Mouse (Mus musculus) myocyte (in vitro differentiated cells): Measurements from ENCODE around the gene Gvin1.
"Not testable (repeated sequence)": the region's sequence is repeated elsewhere in the genome, so short reads cannot be mapped to it uniquely, and the experiment has no call there.

Experiments
- MAX ChIP-seq: IDR thresholded peaks from one replicate; pipeline ENCODE4 v1.6.1; 2011; ENCODE audit warnings: low read depth, mild to moderate bottlenecking, control low read depth
- POLR2A ChIP-seq: IDR thresholded peaks from one replicate; pipeline ENCODE4 v1.6.1; 2011; ENCODE audit warnings: low read depth, mild to moderate bottlenecking, control low read depth, moderate library complexity; ENCODE audit not compliant: insufficient read length
- POLR2AphosphoS2 ChIP-seq: IDR thresholded peaks from one replicate; pipeline ENCODE4 v1.6.1; 2011; ENCODE audit warnings: low read depth, control low read depth; ENCODE audit not compliant: insufficient read length

DNA sequence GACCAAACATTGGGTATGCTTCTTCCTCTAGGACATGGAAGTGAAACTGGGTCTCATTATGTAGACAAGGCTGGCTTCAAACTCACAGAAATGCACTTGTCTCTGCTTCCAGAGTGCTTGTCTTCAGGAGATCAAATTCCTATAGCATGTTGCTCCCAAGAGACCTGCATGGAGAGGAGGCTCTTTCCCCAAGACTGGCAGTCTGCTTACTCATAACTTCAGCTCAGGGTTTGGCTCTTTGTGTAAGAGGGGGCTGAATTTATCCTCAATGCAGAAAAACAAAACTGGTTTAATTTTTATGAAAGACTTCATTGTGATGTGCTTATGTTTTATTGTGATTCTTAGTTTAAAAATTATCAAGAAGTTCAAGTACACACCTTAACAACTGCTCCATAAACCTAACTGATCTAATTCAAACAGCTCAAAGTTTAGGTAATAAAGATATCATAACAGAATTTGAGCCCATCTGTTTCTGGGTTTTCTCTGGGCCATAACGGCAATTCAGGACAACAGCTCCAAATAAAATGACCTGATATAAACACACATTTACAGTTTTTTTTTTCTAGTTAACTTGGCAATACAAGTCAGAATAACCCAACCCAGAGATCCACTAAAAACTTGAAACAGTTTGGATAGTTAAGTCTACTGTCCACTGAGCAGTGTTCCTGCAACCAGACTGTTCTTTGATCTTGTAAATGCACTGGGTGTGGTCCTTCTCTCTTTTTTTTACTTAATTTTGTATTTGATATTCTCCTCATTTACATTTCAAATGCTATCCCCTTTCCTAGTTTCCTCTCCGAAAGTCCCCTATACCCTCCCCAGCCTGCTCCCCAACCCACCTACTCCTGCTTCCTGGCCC, 97.8 kb downstream of the Gvin1 start:
- not testable (repeated sequence) for TF ChIP-seq POLR2A, MAX, POLR2AphosphoS2
